Mouse (Mus musculus): ENCODE results near the gene Alg9. TPM values are rescaled to one million over a fixed set of nuclear protein-coding genes. Genes with fewer than 3 reads are reported as not detected.

Alg9 gene
- polyA plus RNA-seq, 1 experiment, result 23.5 TPM

DNA sequence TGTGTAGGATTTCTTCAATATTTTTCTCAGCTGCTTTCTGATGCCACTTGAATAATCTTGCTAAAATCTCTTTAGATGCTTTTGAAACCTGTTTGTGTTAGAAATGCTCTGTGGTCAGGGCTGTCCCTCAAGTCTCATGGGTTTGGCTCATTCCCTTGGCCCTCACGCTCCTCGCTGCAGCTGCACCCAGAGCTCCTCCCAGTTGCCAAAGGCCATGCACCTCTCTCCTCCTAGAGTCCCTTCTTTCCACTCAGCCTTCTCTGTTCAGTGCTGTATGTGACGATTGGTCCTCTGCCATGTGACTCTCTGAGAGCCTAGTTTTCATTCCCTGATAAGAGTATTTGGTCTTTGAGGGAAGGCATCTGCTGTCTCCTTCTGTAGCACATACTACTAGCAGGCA is 102.6 kb downstream of the Alg9 start:
- no peak for DNase-seq (ENCODE audit: extremely low spot score in 1 of 2, low spot score in 1 of 2)

DNA sequence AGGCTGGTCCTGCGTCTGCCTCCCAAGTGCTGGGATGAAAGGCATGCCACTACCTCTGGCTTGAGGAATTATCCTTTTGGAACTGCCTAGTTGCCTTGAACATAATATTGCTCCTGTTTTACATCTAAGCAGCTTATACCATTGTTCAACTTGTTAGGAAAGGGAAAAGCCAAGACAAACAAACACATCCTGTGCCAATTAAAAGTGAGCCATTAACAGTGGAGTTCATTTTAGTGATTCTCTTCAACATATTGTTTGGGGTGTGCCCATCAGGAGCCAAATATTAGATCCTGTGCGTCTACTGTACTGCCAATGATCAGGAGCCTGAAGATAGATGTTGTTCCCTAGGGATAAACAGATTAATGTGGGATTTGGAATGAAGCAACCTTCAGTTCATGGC is 107.4 kb downstream of the Alg9 start:
- DNase-seq (ENCODE audit: extremely low spot score in 1 of 2, low spot score in 1 of 2), result no peak

DNA sequence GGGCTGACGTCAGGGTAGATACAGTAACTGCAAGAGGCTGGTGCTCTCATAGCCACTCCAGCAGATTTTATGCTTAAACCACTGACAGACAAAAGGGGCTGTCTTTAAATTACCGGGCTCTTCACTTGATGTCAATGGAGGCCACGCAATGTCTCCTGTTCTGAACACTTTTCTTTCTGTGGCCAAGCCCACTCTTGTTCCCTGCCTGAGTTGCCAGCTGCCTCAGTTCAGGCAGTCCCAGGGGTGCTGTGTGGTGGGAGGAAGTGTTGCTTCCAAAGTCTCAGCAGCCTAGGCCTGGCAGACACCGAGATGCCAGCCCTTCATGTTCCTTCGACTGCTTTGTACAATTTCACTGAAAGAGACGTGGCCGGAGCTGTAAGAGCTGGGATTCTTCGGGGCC is 109.3 kb downstream of the Alg9 start:
- DNase-seq (ENCODE audit: extremely low spot score in 1 of 2, low spot score in 1 of 2), result peak; percentile 61 to 69

DNA sequence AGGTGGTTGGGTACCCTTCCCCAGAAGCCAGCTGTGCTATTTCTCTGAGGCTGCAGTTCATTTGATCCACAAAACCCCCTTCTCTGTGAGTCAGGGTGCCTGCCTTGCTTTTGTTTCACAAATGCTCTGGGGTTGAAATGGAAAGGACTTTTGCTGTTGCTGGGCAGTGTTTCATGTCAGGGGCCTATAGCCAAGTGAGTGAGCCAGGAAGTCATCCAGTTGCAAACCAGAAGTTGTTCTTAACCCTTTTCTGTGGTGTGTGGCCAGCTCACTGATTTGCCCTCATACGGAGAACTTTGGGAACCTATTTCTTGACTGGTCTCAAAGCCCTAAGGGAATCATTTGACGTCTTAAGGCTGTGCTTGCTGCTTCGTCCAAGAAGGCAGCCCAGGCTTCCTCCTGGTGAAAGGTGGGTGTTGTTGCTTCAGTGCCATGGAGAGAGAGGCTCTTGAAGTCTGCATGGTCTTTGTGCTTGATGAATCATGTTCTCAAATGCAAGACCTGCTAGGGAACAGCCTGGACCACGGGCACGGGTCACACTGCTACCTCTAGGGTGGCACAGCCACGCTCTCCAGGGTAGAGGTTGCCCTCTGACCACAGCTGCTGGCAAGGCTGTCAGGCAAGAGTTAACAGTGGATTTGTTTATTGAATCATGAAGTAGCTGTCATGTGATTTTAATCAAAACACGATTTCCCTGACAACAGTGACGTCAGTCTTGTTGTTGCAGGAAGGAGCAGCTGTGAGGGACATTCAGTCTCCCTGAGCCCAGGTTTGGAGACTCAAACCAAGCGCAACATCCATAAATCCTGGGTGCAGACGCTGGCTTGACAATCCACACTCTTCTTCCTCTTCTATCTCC is 110.2 kb downstream of the Alg9 start:
- DNase-seq (ENCODE audit: extremely low spot score in 1 of 2, low spot score in 1 of 2), result peak; percentile 62

- no peak for DNase-seq (ENCODE audit: extremely low spot score in 1 of 2, low spot score in 1 of 2)
Observed at GRCm38 (mm10) chr9:50885600-50885987, 110.8 kb downstream of the Alg9 start.

- DNase-seq (ENCODE audit: extremely low spot score in 1 of 2, low spot score in 1 of 2), result no peak
Observed at GRCm38 (mm10) chr9:50886870-50887269, 112.1 kb downstream of the Alg9 start.

DNA sequence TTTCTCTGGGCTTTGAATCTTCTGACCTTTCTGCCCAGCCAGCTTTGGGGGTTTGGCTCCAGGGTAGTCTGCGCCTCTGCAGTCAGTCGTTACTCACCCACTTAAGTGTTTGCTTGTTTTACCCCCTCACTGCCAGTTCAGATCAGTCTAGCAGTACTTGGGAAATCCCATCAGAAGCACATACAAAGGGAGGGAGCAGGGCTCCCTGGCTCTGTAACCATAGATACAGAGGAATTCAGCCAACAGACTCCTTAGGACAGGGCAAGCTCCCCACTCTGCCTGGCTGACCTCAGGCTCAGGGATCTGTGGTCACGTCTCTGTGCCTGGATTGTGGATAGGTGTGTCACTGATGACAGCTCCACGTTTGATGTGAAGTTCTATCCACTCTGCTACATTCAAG is 112.5 kb downstream of the Alg9 start:
- no peak for DNase-seq (ENCODE audit: extremely low spot score in 1 of 2, low spot score in 1 of 2)

DNA sequence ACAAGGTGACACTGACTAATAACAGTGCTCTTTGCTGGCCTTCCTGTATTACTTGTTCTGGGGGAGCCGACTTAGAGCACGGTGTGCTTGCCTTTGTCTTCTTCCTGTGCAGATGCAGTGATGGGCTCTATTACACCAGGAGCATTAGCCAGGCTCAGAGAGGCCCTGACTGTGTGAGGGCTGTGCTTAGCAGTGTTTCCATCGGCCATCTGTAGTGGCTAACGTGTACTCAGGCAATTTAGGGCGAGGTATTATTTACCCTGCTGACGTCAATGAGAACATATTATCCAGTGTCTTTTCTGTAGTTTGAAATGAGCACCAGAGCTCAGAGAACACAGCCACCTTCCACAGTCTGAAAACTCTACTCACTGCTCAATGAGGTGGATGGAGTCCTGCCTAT is 114.4 kb downstream of the Alg9 start:
- no peak for DNase-seq (ENCODE audit: extremely low spot score in 1 of 2, low spot score in 1 of 2)

GRCm38 (mm10) chr9:50889964-50890363 is 115.1 kb downstream of the Alg9 start:
- DNase-seq (ENCODE audit: extremely low spot score in 1 of 2, low spot score in 1 of 2), result no peak

DNA sequence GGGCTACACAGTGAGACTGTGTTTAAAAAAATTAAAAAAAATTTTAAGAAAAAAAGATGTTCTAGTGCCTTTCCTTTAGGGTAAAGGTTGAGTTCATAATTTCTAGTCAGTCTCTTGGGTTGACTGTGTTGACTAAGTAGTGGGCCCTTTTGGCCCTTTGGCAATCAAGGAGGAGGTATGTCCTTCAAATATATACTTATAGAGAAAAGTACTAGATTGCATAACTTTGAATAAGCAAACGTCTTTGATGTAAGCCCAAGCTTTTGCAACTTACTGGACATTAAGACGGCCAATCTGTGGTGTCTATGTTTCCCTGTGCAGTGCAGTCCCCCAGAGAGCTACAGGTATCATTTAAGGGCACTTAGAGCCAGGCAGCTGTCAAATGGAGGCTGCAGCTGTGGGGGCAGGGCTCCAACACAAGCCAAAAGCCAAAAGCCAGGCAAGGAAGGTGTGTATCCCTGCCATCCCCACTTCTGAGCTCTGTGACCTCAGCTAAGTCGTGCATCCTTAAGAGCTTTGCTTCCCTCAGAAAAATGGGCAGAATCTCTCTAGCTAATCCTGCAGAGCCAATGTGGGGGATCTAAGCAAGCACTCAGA is 115.8 kb downstream of the Alg9 start:
- no peak for DNase-seq (ENCODE audit: extremely low spot score in 1 of 2, low spot score in 1 of 2)

Other genes starting within 250 kb of the Alg9 start
- gene Pts, start 246.3 kb upstream of the Alg9 start, polyA plus RNA-seq (2012; rRNA removed), result 73.9 and 76.7 TPM in 2 replicates
- gene Il18, start 220.2 kb upstream of the Alg9 start, polyA plus RNA-seq (2012; rRNA removed), result 55.8 and 70.2 TPM in 2 replicates
- gene Bco2, start 219.8 kb upstream of the Alg9 start, polyA plus RNA-seq (2012; rRNA removed), result 4.0 and 4.3 TPM in 2 replicates
- not detected in 2 replicates for gene Tex12, start 213.7 kb upstream of the Alg9 start, polyA plus RNA-seq (2012; rRNA removed)
- 150 and 156 TPM in 2 replicates for gene Sdhd, start 171.2 kb upstream of the Alg9 start, polyA plus RNA-seq (2012; rRNA removed)
- gene Timm8b, start 171.1 kb upstream of the Alg9 start, polyA plus RNA-seq (2012; rRNA removed), result 400 and 414 TPM in 2 replicates
- gene Pih1d2, start 157.7 kb upstream of the Alg9 start, polyA plus RNA-seq (2012; rRNA removed), result 3.6 and 5.3 TPM in 2 replicates
- 14.0 and 15.0 TPM in 2 replicates for gene Nkapd1, start 157.6 kb upstream of the Alg9 start, polyA plus RNA-seq (2012; rRNA removed)
- 39.1 and 54.1 TPM in 2 replicates for gene Dlat, start 115.2 kb upstream of the Alg9 start, polyA plus RNA-seq (2012; rRNA removed)
- gene Dixdc1, start 35.5 kb upstream of the Alg9 start, polyA plus RNA-seq (2012; rRNA removed), result 35.7 and 41.8 TPM in 2 replicates
- gene 2310030G06Rik, start 28.5 kb upstream of the Alg9 start, polyA plus RNA-seq (2012; rRNA removed), result 3.3 and 3.8 TPM in 2 replicates
- 141 and 186 TPM in 2 replicates for gene Cryab, start 23.7 kb upstream of the Alg9 start, polyA plus RNA-seq (2012; rRNA removed)
- 2.2 and 2.6 TPM in 2 replicates for gene Hspb2, start 22.7 kb upstream of the Alg9 start, polyA plus RNA-seq (2012; rRNA removed)
- gene Fdxacb1, start 6.8 kb upstream of the Alg9 start, polyA plus RNA-seq (2012; rRNA removed), result 5.5 and 6.2 TPM in 2 replicates
- 80.4 and 90.8 TPM in 2 replicates for gene 1110032A03Rik, start 501 bp downstream of the Alg9 start, polyA plus RNA-seq (2012; rRNA removed)
- gene Ppp2r1b, start 70.3 kb downstream of the Alg9 start, polyA plus RNA-seq (2012; rRNA removed), result 14.0 and 16.8 TPM in 2 replicates
- 18.0 and 22.4 TPM in 2 replicates for gene Sik2, start 234.1 kb downstream of the Alg9 start, polyA plus RNA-seq (2012; rRNA removed)